Mouse (Mus musculus) CH12F3 (cell line): ENCODE data around the gene Ccr10.
"Not testable (repeated sequence)": the region's sequence is repeated elsewhere in the genome, so short reads cannot be mapped to it uniquely, and the experiment has no call there.

Source experiments
- in situ Hi-C: fragments of 300-500 bp; cut with MboI; formaldehyde crosslinking; loops from 2 replicates; pipeline ENCODE4 v1.14.3; 2020; ENCODE audit warnings: low sequenced_read_pairs

Ccr10 gene

GRCm38 (mm10) chr11:101173112-101173511, 2.1 kb downstream of the Ccr10 start:
- in situ Hi-C loops, result no loop called here

- in situ Hi-C loops, result no loop called here
Measured at GRCm38 (mm10) chr11:101172434-101172815, 2.8 kb downstream of the Ccr10 start.

- in situ Hi-C loops, result no loop called here
Measured at GRCm38 (mm10) chr11:101171721-101172433, 3.4 kb downstream of the Ccr10 start.

DNA sequence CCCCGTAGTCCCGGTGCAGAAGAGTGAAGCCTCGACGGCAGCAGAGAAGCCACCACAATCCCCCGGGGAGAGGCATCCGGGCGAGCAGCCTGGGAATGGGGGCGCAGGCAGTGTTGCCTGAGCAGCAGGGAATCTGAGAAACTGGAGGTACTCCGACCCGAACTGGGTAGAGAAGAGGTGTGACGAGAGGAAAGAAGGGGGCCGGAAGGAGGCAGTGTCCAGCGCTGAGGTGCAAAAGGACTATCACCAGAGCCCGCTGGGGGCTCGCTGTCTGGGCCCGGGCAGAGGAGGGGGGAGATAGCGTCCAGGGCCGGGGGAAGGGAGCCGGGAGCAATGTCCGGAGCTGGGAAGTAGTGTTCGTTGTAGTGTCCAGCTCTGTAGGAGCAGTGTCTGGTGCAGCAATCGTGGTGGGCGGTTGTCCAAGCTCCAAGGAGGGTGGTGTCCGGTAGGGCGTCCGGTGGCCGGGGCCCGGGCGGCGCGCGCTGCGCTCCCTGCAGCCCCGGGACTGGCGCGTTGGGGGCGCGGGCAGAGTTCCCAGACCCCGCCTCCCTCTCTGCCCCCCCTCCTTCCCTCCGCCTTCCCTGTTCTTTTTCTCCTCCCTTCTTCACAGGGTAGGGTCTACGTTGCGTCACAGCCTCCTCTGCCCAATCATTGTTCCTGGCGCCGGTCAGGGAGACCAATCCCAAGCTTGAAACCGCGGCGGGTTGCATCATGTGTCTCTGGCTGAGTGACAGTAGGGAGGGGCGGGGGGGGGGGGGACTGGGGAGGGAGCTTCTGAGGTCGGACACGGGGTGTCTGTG, 4.2 kb downstream of the Ccr10 start, which contains the start of gene Plekhh3:
TSS of gene Plekhh3 (minus strand) at position 541 of the 800 bp plus-strand sequence.
- in situ Hi-C loops, result no loop called here

DNA sequence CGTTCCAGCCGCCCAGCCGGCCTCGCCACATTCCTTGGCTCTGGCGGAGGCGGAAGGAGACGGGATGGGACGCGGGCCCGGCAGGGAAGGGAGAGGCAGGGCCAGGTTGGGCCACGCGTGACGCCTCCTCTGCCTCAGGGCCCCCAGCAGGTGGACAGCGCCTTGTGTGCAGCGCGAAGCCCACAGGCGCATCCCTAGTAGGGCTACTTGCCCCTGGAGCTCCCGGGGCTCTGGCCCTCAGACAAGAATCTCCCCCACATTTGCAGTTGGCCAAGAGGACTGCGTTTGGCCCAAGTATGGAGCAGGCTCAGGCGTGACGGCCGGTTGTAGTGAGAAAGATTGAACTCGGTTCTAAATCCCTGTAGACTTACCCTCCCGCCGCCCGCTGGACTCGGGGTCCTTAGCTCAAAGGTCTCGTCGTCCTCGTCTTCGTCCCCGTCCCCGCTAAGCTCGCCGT, 4.9 kb downstream of the Ccr10 start, which contains the start of gene Cntnap1:
TSS of gene Cntnap1 (plus strand) at position 170 of the 457 bp plus-strand sequence.
- in situ Hi-C loops, result no loop called here

GRCm38 (mm10) chr11:101169301-101170107, 5.7 kb downstream of the Ccr10 start:
- in situ Hi-C loops, result no loop called here

- in situ Hi-C loops, result no loop called here
Measured at GRCm38 (mm10) chr11:101168301-101168980, 6.8 kb downstream of the Ccr10 start.

DNA sequence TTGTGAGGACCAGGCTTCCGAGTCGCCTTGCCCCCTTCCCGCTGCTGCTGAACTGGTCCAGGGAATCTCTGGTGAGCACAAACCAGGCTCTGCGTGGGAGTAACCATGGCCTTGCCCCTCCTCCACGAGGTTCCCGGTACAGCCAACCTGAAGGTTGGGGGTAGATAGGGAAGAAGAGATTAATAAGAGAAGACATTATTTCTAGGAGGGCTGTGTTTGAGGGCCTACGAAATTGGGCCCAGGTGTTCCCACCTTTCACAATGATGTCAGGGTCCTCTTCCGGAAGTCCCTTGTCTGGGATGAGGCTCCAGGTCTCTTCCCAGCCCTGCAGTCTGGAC, 7.3 kb downstream of the Ccr10 start:
- in situ Hi-C loops, result no loop called here

GRCm38 (mm10) chr11:101167211-101167962, 7.9 kb downstream of the Ccr10 start:
- in situ Hi-C loops, result no loop called here

DNA sequence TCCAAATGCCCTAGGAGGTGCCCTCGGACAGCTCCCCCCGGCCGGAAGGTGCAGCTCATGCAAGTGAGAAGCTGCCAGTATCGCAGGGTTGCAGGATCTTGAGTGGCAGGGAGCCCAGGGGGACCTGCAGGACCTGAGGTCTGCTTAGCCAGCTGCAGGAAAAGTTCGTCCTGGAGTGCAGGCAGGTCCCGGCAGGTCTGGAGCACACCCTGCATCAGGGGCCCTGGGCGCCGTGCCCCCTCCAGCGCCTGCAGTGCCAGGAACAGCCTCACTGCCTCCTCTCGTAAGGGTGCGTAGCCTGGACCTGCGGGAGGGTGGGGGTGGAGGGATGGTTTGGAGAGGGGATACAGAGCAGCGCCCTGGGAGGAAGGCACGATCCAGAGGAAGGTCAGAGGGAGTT, 8.9 kb downstream of the Ccr10 start:
- in situ Hi-C loops, result no loop called here

DNA sequence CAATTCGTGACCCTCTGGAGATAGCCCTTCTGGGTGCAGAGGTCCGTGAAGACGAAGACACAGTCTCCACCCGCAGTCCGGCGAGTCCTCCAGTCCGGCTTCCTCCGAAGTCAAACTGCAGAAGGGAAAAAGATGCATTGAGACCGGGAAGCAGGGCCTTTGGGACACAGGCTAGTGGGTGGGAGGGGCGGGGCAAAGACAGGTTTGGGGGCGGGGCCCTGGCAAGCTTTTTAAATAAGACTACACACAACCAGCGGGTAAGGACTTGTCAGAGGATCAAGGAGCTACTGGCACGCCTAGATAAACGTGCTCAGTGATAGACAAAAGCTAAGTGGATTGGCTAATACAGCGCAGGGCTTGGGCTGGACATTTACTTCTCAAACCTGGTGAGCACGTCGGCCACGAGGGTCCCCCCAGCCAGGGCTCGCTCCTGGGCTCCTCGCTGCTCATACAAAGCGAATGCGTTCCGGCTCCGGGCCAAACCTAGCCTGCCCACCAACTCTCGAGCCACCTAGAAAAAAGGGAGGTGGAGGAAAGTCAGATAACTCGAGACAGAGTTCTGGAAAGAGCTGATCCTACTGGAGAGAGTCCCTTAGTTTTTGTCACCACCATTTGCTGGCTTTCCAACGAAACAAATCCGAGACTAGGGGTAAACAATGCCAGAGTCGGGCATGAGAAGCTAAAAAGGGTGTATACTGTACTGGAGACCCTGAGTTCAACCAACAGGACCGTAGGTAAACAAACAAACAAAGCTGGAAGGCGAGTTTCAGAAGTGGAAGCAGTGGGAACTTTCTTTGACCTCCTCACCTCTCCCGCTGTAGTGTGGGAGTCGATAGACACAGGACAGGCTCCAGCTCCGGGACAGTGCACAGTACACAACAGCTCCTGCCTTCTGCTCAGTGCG, 10.3 kb downstream of the Ccr10 start:
- in situ Hi-C loops, result no loop called here

- in situ Hi-C loops, result no loop called here
Measured at GRCm38 (mm10) chr11:101164351-101164665, 10.9 kb downstream of the Ccr10 start.

DNA sequence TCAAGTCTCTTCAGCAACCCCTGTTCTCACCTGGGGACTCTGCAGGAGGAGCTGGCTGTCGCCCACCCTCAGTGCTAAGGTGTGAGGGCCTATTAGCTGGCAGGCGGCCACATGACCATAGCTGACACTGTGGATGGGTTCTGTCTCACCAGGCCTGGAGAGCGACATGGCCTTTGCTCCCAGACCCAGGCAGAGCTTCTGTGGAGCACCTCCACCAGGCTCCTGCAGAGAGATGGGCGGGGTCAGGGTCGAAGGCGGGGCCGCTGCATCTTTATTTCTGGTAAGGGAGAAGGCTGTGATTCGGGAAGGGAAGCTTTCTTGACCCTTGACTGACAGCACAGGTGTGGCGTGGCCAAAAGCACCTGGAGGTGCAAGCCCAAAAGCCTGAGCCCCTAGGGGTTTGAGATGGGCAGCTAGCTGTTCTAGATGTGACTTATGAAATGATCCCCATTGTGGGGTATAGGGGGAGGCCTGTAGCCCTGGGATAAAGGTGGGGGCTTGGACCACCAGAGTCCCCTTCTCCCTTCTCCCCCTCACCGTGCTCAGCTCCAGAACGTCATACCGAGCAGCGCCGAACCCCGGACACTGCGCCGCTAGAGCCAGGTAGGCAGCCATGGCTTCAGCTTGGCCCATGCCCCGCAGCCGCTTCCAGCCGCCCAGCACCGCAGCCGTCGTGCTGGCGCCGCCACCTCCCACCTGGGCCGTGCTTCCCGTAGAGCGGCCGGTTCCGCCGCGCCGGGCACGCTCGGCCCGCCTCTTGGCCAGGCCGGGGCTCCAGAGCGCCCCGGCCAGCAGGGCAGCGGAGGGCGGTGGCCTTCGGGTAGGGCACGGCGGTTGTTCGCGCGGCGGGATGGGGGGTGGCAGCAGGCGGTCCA, 11.5 kb downstream of the Ccr10 start:
- in situ Hi-C loops, result no loop called here

DNA sequence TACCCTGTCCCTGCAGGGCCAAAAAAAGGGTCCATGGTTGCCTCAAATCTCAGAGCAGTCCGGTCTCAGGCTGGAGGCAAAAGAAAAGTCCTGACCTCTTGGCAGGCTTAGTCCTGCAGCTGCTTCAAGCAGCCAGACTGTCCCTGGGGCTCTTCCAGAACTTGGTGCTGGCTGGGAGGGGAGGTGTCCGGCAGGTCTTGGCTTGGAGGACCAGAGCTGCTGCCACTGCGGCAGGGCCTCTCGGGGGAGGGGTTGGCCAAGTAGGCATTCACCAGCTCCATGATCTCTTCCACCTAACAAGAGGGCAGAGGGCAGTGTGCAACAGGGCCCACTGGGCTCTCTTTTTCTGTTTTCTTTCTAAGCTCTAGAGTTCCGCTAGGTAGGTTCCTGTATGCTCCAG, 12.5 kb downstream of the Ccr10 start:
- in situ Hi-C loops, result no loop called here

DNA sequence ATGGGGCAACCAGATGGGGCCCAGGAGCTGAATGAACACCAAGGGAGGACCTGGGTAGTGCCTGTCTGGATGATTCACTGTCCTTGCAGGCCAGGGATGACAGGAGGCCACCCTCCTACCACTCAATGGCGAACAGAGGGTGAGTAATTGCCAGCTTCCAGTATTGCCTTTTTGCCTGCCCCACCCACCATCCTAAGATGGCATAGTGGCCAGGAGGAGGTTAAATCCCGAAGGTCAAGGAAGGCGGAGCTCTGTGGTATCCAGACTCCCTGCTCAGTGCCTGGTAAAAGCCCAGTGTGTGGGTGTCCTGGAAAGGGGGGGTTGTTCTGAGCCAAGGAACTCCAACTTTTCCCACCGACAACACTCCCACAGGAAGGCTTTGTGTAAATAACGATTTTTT, 12.9 kb downstream of the Ccr10 start:
- in situ Hi-C loops, result no loop called here

GRCm38 (mm10) chr11:101161551-101161950, 13.7 kb downstream of the Ccr10 start:
- in situ Hi-C loops, result no loop called here

GRCm38 (mm10) chr11:101160981-101161505, 14.2 kb downstream of the Ccr10 start:
- in situ Hi-C loops, result not testable (repeated sequence)

- in situ Hi-C loops, result not testable (repeated sequence)
Measured at GRCm38 (mm10) chr11:101160151-101160550, 15.1 kb downstream of the Ccr10 start.
